Mouse (Mus musculus): ENCODE data around the gene Ccdc154. TPM values are rescaled to one million over a fixed set of nuclear protein-coding genes. Genes with fewer than 3 reads are reported as not detected.

Gene Ccdc154
- total and polyA plus RNA-seq, 3 experiments: 0.04 TPM; not detected in 2

Other genes with a start within 250 kb of the Ccdc154 start
Only the 20 nearest of the 21 such genes appear.
- gene Jpt2, start 201.8 kb upstream of the Ccdc154 start, total RNA-seq (2012; rRNA removed): 33.5 and 48.9 TPM in 2 replicates
- gene Jpt2, start 201.8 kb upstream of the Ccdc154 start, total RNA-seq (2014; rRNA removed): 67.6 and 70.9 TPM in 2 replicates
- 60.2 and 62.9 TPM in 2 replicates for gene Jpt2, start 201.8 kb upstream of the Ccdc154 start, polyA plus RNA-seq (2012; ENCODE audit: insufficient read length, low read depth)
- 4.3 and 4.4 TPM in 2 replicates for gene Cramp1l, start 146.7 kb upstream of the Ccdc154 start, total RNA-seq (2012; rRNA removed)
- 2.0 and 2.1 TPM in 2 replicates for gene Cramp1l, start 146.7 kb upstream of the Ccdc154 start, total RNA-seq (2014; rRNA removed)
- 6.8 and 6.9 TPM in 2 replicates for gene Cramp1l, start 146.7 kb upstream of the Ccdc154 start, polyA plus RNA-seq (2012; ENCODE audit: insufficient read length, low read depth)
- 16.6 and 24.4 TPM in 2 replicates for gene Ift140, start 146.4 kb upstream of the Ccdc154 start, total RNA-seq (2012; rRNA removed)
- gene Ift140, start 146.4 kb upstream of the Ccdc154 start, total RNA-seq (2014; rRNA removed): 26.4 and 27.0 TPM in 2 replicates
- 33.4 and 34.8 TPM in 2 replicates for gene Ift140, start 146.4 kb upstream of the Ccdc154 start, polyA plus RNA-seq (2012; ENCODE audit: insufficient read length, low read depth)
- gene Tmem204, start 78.9 kb upstream of the Ccdc154 start, total RNA-seq (2012; rRNA removed): 0.08 TPM in 1 of 2 replicates, not detected in the other
- gene Tmem204, start 78.9 kb upstream of the Ccdc154 start, total RNA-seq (2014; rRNA removed): not detected in 2 replicates
- 1.6 and 1.9 TPM in 2 replicates for gene Tmem204, start 78.9 kb upstream of the Ccdc154 start, polyA plus RNA-seq (2012; ENCODE audit: insufficient read length, low read depth)
- gene Telo2, start 46.5 kb upstream of the Ccdc154 start, total RNA-seq (2012; rRNA removed): 28.4 and 42.5 TPM in 2 replicates
- gene Telo2, start 46.5 kb upstream of the Ccdc154 start, total RNA-seq (2014; rRNA removed): 25.5 and 27.9 TPM in 2 replicates
- gene Telo2, start 46.5 kb upstream of the Ccdc154 start, polyA plus RNA-seq (2012; ENCODE audit: insufficient read length, low read depth): 34.9 and 38.8 TPM in 2 replicates
- gene Ptx4, start 41.7 kb upstream of the Ccdc154 start, total RNA-seq (2012; rRNA removed): not detected in 2 replicates
- gene Ptx4, start 41.7 kb upstream of the Ccdc154 start, total RNA-seq (2014; rRNA removed): not detected in 2 replicates
- gene Ptx4, start 41.7 kb upstream of the Ccdc154 start, polyA plus RNA-seq (2012; ENCODE audit: insufficient read length, low read depth): not detected in 2 replicates
- gene Clcn7, start 29.1 kb upstream of the Ccdc154 start, total RNA-seq (2012; rRNA removed): 11.6 and 12.6 TPM in 2 replicates
- gene Clcn7, start 29.1 kb upstream of the Ccdc154 start, total RNA-seq (2014; rRNA removed): 8.3 and 8.6 TPM in 2 replicates
- 14.2 and 14.3 TPM in 2 replicates for gene Clcn7, start 29.1 kb upstream of the Ccdc154 start, polyA plus RNA-seq (2012; ENCODE audit: insufficient read length, low read depth)
- not detected in 2 replicates for gene Gm38655, start 13.0 kb downstream of the Ccdc154 start, total RNA-seq (2012; rRNA removed)
- gene Gm38655, start 13.0 kb downstream of the Ccdc154 start, total RNA-seq (2014; rRNA removed): not detected in 2 replicates
- not detected in 2 replicates for gene Gm38655, start 13.0 kb downstream of the Ccdc154 start, polyA plus RNA-seq (2012; ENCODE audit: insufficient read length, low read depth)
- 18.7 and 22.3 TPM in 2 replicates for gene BC003965, start 22.1 kb downstream of the Ccdc154 start, total RNA-seq (2012; rRNA removed)
- 24.7 and 25.4 TPM in 2 replicates for gene BC003965, start 22.1 kb downstream of the Ccdc154 start, total RNA-seq (2014; rRNA removed)
- gene BC003965, start 22.1 kb downstream of the Ccdc154 start, polyA plus RNA-seq (2012; ENCODE audit: insufficient read length, low read depth): 24.9 and 25.1 TPM in 2 replicates
- 11.4 and 12.0 TPM in 2 replicates for gene Unkl, start 25.9 kb downstream of the Ccdc154 start, total RNA-seq (2012; rRNA removed)
- gene Unkl, start 25.9 kb downstream of the Ccdc154 start, total RNA-seq (2014; rRNA removed): 14.3 and 14.7 TPM in 2 replicates
- gene Unkl, start 25.9 kb downstream of the Ccdc154 start, polyA plus RNA-seq (2012; ENCODE audit: insufficient read length, low read depth): 14.6 and 17.2 TPM in 2 replicates
- gene Gnptg, start 77.7 kb downstream of the Ccdc154 start, total RNA-seq (2012; rRNA removed): 24.0 and 27.0 TPM in 2 replicates
- 20.7 and 22.1 TPM in 2 replicates for gene Gnptg, start 77.7 kb downstream of the Ccdc154 start, total RNA-seq (2014; rRNA removed)
- 24.5 and 28.0 TPM in 2 replicates for gene Gnptg, start 77.7 kb downstream of the Ccdc154 start, polyA plus RNA-seq (2012; ENCODE audit: insufficient read length, low read depth)
- 38.7 and 40.0 TPM in 2 replicates for gene Tsr3, start 77.7 kb downstream of the Ccdc154 start, total RNA-seq (2012; rRNA removed)
- gene Tsr3, start 77.7 kb downstream of the Ccdc154 start, total RNA-seq (2014; rRNA removed): 38.3 and 40.8 TPM in 2 replicates
- 42.3 and 52.8 TPM in 2 replicates for gene Tsr3, start 77.7 kb downstream of the Ccdc154 start, polyA plus RNA-seq (2012; ENCODE audit: insufficient read length, low read depth)
- 0.08 and 0.21 TPM in 2 replicates for gene Baiap3, start 93.9 kb downstream of the Ccdc154 start, total RNA-seq (2012; rRNA removed)
- gene Baiap3, start 93.9 kb downstream of the Ccdc154 start, total RNA-seq (2014; rRNA removed): not detected in 2 replicates
- 0.19 and 0.25 TPM in 2 replicates for gene Baiap3, start 93.9 kb downstream of the Ccdc154 start, polyA plus RNA-seq (2012; ENCODE audit: insufficient read length, low read depth)
- 356 and 455 TPM in 2 replicates for gene Ube2i, start 112.2 kb downstream of the Ccdc154 start, total RNA-seq (2012; rRNA removed)
- gene Ube2i, start 112.2 kb downstream of the Ccdc154 start, total RNA-seq (2014; rRNA removed): 731 and 764 TPM in 2 replicates
- 417 and 578 TPM in 2 replicates for gene Ube2i, start 112.2 kb downstream of the Ccdc154 start, polyA plus RNA-seq (2012; ENCODE audit: insufficient read length, low read depth)
- 0.34 TPM in 1 of 2 replicates, not detected in the other for gene Prss34, start 135.9 kb downstream of the Ccdc154 start, total RNA-seq (2012; rRNA removed)
- not detected in 2 replicates for gene Prss34, start 135.9 kb downstream of the Ccdc154 start, total RNA-seq (2014; rRNA removed)
- not detected in 2 replicates for gene Prss34, start 135.9 kb downstream of the Ccdc154 start, polyA plus RNA-seq (2012; ENCODE audit: insufficient read length, low read depth)
- not detected in 2 replicates for gene Prss28, start 146.2 kb downstream of the Ccdc154 start, total RNA-seq (2012; rRNA removed)
- not detected in 2 replicates for gene Prss28, start 146.2 kb downstream of the Ccdc154 start, total RNA-seq (2014; rRNA removed)
- gene Prss28, start 146.2 kb downstream of the Ccdc154 start, polyA plus RNA-seq (2012; ENCODE audit: insufficient read length, low read depth): not detected in 2 replicates
- gene Prss29, start 156.2 kb downstream of the Ccdc154 start, total RNA-seq (2012; rRNA removed): not detected in 2 replicates
- gene Prss29, start 156.2 kb downstream of the Ccdc154 start, total RNA-seq (2014; rRNA removed): not detected in 2 replicates
- not detected in 2 replicates for gene Prss29, start 156.2 kb downstream of the Ccdc154 start, polyA plus RNA-seq (2012; ENCODE audit: insufficient read length, low read depth)
- gene Tpsab1, start 183.1 kb downstream of the Ccdc154 start, total RNA-seq (2012; rRNA removed): not detected in 2 replicates
- not detected in 2 replicates for gene Tpsab1, start 183.1 kb downstream of the Ccdc154 start, total RNA-seq (2014; rRNA removed)
- gene Tpsab1, start 183.1 kb downstream of the Ccdc154 start, polyA plus RNA-seq (2012; ENCODE audit: insufficient read length, low read depth): not detected in 2 replicates
- not detected in 2 replicates for gene Tpsb2, start 203.8 kb downstream of the Ccdc154 start, total RNA-seq (2012; rRNA removed)
- not detected in 2 replicates for gene Tpsb2, start 203.8 kb downstream of the Ccdc154 start, total RNA-seq (2014; rRNA removed)
- gene Tpsb2, start 203.8 kb downstream of the Ccdc154 start, polyA plus RNA-seq (2012; ENCODE audit: insufficient read length, low read depth): not detected in 2 replicates
- not detected in 2 replicates for gene Tpsg1, start 206.8 kb downstream of the Ccdc154 start, total RNA-seq (2012; rRNA removed)
- not detected in 2 replicates for gene Tpsg1, start 206.8 kb downstream of the Ccdc154 start, total RNA-seq (2014; rRNA removed)
- gene Tpsg1, start 206.8 kb downstream of the Ccdc154 start, polyA plus RNA-seq (2012; ENCODE audit: insufficient read length, low read depth): not detected in 2 replicates

Data from CH12.LX (cell line).